Mouse (Mus musculus) cerebellum, postnatal 4 days (tissue): ENCODE measurements around the gene Cecr2.
"Not testable (repeated sequence)": the region's sequence is repeated elsewhere in the genome, so short reads cannot be mapped to it uniquely, and the experiment has no call there.

Experiments
- DNase-seq, 2 experiments: peaks; one replicate each; pipeline ENCODE4 v3.0.0; 2022; ENCODE audit warnings: low spot score in 2 of 2, mixed read lengths in 1 of 2

Cecr2 gene

DNA sequence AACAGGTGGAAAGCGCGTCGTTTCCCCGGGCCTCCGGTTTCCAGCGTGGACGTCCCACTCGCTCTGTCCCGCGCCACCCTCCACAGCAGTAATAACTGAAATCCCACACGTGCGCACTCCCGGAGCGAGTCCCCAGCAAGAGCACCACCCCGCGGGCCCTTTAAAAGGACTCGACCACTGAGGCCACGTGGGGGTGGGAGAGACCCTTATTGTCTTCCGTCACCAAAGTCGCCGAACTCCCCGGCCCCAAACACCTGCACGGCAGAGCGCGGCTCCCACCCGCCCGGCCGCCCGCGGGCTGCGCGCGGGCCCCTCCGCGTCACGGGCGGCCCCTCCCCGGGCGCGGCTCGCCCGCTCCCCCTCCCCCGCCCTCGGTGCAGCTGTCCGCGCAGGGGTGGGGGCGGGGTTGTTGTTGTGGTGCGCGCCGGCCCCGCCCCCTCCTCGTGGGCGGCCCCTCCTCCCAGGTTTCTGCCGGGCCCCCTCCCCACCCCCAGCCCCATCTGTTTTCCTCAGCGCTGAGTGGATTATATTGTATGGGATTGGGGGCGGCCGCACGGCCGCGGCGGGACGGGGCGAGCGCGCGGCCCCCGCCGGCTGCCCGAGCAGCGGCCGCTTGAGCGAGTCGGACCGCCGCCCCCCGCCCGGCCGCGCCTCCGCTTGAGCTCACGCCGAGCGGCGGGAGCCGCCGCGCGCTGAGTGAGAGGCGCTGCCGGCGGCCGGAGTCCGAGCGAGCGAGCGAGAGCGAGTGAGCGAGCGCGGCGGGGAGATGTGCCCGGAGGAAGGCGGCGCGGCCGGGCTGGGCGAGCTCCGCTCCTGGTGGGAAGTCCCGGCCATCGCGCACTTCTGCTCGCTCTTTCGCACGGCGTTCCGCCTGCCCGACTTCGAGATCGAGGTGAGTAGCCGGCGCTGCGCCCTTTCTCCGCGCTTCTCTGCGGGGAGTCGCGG is at the start of gene Cecr2:
Gene Cecr2, plus strand, starts transcription at position 554 of the 945 bp plus-strand sequence.
- DNase-seq, result peak; percentile 43 to 86

DNA sequence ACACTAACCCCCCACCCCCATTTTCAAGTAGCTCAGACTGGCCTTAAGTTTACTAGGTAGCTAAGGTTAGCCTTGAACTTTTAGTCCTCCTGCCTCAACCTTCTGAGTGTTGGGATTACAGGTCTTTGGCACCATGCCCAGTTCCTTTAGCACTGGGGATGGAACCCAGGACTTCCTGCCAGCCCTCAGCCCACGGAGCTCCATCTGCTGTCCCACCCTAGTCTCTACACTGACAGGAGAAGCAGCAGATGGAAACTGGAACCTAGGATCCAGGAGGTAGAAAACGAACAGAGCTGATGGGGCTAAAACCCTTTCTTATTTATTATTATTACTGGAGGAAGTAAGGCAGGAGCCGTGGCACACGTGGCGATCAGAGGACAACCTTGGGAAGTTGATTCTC is 48.6 kb upstream of the Cecr2 start:
- no peak for DNase-seq

DNA sequence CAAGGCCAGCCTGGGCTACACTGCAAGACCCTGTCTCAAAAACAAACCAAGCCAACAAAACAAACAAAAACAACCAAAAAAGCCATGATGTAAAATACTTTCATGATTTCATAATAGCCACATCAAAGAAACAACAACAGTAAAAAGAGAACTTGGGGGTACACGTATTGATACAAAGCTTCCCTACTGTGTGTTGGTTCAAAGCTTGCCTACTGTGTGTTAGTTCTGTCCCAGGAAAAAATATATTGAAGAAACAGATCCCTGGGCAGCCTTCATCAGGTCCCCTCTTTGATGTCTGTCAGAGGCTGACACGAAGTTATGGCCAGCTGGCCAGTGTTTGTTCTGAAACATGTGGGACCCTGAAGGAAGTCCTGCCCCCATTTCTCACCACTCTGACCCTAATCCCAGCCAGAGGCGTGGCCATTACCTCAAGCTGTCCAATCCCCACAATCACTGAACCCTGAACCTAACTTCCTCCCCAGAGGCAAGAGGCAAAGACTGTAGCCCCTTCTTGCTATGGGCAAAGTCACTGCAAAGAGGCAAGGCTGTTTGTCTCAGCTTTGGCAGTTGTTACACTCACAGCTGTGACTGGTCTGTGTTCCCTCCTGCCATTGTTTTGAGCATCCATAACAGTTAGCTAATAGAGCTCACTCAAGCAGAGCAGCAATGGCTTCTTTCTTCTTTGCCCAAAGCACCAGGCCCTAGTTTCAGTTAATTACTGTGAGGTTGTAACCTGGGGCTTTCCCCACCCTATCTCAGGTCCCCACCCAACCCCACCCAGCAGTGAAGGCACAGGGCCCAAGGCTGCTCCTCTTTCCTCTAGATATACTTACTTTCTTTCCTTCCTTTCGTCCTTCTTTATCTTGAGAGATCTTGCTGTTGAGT is 47.4 kb upstream of the Cecr2 start:
- DNase-seq, result no peak

DNA sequence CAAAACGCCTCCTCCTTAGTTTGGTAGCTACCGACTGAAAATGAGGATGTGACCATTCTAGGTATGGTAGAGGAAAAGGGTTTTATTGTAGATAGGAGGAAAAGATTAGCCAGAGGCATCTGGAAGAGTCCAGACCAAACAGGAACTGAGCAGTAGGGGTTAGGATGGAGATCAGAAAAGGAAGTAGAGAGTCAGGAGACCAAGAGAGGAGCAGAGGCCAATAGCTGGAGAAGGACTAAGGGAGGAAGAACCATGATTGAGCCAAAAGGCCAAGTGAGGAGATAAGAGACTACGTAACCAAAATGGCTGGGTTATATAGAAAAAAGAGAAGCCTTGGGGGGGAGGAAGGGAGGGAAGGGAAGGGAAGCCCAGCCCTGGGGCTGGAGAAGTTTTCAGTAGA is 46.0 kb upstream of the Cecr2 start:
- no peak for DNase-seq

DNA sequence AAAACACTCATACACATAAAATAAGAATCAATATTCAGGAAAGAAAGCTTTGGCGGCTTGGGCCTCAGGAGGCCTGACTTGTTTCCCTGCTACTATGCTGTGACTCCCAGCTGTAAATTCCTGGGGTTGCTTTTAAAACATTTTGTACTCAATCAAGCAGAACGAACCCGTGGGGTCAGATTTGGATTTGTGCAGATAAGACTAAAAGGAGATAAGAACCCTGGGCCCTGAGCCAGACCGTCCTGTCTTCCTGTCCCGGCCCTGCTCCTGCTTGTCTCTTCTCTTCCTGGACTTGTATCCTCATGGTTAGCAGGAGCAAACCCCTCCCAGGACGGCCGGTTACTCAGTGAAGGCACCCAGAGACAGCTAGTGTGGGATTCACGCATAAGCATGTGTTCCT is 41.1 kb upstream of the Cecr2 start:
- DNase-seq, result no peak

DNA sequence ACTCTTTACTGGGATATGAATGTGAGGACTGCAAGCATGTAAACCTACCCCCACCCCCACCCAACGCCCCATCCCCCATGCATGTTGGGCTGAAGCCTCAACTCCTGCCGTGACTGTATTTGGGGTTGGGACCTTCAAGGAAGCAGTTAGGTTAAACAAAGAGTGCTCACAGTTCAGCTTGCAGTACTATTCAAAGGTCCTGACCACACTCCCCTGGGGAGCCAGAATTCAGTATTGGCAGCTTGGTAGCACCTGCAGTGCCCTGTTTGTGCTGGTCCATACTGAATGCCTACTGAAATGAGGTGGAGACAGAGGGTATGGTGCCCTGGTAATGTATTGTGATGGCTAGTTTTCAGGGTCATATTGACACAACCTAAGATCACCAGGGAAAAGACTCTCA is 39.1 kb upstream of the Cecr2 start:
- no peak for DNase-seq

DNA sequence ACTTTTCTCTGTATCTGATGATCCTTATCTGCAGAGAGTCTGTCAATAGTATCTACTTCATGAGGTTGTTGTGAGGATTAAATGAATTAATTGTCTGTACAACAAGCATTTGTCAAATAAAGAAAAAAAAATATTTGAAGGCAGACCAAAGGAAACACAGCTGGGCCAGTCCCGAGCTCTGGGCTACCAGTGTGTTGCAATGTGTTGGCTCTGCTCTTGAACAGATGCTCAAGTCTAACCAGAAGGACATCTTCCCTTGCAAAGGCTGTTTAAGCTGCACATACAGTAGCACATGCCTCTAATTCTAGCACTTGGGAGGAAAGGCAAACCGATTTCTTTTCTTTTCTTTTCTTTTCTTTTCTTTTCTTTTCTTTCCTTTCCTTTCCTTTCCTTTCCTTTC is 37.2 kb upstream of the Cecr2 start:
- no peak for DNase-seq

DNA sequence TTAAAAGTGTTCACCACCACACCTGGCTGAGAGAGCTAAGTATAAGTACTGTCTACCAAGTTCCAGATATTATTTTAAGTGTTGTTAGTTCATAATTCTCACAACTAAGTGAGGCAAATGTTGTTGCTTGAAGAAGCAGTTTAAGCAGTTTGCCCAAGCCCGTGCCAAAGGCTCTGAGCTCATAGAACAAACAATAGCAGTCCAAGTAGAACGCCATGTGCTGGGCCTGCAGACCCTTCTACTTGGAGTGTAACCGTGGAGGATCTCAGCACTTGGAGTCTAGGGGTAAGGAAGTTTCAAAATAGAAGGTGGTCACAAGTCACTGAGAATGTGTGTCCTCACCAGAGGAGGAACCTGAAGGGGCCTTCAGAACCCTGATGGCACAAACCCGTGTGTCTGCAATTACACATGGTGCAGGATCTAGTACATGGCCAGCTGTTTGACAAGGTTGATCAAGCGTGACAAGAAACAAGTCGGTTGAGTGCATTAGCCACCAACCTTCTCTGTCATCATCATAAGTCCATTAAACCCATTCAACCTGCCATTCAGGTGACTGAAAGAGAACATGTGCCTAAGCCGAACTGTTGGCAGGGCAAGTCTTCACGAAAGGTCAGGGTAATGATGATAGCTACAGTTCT is 30.7 kb upstream of the Cecr2 start:
- no peak for DNase-seq

DNA sequence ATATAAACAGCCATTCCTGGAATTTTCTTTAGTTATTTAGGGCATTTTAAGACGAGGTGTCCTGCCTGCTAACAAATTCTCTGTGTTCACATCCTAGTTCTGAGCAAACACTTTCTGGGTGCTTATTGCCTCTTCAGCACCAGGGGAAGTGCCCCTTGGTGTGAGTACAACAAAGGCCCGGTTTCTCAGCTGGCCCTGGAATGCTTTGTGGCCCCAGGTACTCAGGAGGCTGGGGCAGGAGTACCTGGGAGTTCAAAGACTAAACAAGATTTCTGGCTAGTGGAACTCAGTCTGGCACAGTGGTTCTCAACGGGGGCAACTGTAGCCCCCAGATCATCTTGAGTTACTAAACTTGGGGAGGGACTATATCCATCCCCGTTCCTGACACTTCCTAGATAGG is 26.6 kb upstream of the Cecr2 start:
- DNase-seq, result no peak

DNA sequence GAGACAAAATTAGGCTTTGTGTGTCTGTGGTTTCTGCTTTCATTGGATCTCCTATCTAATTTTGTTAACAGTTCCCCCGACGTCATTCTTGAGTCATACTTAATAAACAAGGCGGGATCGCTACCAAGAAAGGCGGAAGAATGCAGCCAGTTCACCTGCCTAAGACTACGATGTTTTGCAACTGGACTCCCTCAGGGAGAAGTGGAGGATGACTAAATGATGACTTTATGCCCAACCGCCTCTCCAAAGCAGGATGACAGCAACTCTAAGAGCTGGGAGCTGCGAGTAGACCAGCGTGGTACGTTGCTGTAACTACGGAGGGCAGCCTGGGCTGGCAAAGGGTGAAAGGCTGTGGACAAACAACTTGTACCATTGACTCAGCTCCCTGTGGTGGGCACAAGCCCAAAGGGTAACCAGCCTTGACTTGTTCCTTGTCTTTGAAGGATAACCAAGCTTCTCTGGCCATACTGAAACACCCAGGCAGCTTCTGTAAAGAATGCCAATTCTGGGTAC is 24.2 kb upstream of the Cecr2 start:
- peak in 1 of 2 experiments; percentile 8 for DNase-seq

DNA sequence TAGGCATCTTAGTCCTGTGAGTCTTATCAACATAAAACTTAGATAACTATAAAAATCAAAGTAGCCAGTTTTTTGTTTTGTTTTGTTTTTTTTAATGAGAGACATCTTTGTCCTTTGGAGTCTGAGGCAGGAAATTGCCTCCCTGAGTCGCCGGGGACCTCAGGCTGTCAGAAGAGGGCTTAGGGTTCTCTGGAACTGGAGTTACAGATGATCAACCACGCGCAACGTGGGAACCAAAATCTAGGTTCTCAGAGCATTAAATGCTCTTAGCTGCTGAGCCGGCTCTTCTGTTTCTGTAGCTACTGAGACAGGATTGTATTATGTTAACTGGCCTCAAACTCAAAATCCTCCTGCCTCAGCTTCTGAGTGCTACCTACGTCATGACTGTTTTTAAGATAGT is 22.4 kb upstream of the Cecr2 start:
- DNase-seq, result no peak

DNA sequence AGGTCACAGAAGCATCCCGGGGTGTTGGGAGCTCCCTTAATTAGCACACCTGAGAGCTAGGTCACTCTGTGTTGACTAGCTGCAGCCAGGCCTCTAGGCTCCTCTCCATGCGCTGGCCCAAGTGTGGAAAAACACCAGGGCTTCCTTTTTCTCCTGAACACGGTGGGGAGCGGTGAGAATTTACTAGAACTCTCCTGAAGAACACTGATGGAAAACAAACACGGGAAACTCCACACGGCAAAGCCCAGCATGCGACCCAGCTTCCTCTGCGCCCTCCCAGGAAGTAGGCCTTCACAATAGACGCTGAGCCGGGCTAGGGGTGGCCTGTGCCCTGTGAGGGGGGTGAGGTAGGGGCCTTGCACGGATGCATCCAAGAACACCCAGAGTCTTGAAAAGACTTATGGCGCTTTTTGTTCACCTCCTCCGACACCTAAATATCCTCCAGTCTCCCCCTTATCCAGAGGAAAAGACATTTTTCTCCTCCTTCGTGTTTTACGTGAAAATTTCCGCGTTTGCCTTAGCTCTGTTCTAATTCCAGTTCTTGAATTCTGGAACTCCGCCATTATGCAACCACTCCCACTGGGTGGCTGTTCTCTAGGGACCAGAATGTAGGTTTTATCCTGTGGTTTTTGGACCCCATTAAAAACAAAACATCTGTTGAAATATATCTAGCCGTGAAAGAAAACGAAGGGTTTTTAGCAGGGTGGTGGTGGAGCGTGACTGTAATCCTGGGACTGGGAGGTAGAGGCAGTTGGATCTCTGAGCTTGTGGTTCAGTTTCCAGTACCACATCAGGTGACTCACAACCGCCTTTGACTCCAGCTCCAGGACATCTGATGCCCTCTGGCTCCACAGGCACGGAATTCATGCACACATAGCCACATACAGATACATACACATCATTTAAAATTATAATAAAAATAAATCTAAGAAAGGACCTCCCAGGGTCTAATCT is 21.5 kb upstream of the Cecr2 start:
- DNase-seq, result no peak

DNA sequence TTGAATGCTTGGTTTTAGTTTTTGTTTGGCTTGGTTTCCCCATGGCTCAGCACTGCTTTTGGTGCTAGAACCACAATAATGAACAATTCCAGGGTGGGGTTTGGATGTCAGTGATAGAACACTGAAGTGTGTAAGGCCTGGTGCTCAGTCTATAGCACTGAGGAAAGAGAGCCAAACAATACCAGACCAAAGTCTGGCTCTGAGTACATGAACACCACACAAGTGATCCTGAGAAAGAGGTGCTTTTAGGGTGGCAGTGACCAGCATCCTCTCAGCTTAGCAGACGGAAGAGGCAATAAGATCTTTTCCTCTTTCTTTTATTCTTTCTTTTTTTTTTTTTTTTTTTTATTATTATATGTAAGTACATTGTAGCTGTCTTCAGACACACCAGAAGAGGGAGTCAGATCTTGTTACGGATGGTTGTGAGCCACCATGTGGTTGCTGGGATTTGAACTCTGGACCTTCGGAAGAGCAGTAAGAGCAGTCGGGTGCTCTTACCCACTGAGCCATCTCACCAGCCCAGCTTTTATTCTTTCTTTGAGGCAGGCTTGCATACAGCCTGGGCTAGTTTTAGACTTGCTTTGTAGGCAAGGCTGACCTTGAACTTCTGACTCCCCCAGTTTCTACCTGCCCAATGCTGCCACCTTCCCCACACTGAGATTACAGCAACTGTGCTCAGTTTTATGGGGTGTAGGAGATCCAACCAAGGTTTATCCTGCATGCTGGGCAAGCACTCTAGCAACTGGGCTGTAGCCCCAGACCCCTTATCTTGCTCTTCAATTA is 18.7 kb upstream of the Cecr2 start:
- DNase-seq, result not testable (repeated sequence)

DNA sequence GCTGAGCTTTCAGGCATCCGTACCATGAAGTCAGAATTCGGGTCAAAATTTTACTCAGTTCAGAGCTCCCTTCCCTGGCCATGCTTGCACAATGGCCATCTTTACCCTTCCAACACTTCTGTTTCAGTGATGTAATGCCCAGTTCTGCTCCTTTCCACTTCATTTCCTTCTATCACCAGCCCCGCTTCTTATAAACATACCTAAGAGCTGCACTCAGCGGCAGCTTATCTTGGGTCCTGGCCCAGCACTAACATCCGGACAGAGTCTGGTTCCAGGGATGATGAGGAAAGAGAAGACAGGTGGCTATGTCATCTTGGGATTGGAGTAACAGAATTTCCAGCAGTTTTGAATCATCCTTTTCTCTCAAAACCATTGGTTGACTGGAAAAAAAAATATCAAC is 18.0 kb upstream of the Cecr2 start:
- no peak for DNase-seq

DNA sequence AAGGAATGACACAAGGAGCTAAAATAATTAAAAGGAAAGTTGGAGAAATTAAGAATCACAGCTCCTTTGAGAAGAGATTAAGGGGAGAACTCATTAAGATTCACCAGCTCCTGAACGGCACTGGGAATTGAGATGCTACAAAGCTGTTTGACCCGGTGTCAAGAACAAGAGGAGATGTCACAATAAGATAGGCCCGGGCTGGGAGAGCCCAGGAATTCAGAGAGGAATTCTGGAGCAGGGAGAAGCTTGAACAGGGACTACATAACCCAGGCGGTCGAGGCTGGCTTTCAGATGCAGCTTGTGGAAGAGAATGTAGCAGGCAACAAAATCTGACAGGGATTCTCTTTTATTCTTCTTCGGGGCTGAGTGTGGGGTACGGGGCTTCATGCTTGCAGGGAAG is 13.5 kb upstream of the Cecr2 start:
- DNase-seq, result no peak

DNA sequence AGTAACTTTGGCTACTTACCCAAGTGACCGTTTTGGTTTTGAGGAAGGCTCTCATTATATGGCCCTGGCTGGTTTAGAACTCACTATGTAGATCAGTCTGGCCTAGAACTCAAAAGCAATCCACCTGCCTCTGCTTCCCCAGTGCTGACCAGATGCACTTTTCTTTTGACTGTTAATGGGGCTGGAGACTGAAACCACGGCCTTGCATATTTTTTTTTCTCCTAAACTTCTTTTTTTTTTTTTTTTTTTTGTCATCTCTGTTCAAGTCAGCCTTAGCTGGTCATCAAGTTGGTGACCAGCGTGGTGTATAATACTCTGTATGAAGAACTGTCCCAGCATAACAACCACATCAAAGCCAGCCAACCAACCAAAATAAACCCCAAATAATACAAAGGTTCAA is 10.5 kb upstream of the Cecr2 start:
- no peak for DNase-seq

DNA sequence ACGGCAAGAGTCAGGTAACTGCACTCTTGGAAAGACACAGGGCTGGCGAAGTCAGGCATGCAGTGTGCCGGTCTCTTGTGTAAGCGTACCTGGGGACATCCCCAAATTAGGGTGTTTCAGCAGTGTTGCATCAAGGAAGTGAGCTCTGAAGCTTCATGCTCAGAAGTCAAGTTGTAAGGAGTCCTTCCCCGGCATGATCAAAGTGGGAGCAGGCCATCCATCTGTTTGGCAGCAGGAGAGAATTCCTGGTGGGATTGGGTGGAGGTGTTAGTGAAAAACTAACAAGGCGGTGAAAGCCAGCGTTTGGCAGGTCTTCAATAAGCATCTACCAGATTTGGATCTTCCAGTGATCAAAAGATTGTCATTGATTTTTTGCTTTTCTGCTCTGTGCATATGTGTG is 7.3 kb upstream of the Cecr2 start:
- DNase-seq, result no peak

DNA sequence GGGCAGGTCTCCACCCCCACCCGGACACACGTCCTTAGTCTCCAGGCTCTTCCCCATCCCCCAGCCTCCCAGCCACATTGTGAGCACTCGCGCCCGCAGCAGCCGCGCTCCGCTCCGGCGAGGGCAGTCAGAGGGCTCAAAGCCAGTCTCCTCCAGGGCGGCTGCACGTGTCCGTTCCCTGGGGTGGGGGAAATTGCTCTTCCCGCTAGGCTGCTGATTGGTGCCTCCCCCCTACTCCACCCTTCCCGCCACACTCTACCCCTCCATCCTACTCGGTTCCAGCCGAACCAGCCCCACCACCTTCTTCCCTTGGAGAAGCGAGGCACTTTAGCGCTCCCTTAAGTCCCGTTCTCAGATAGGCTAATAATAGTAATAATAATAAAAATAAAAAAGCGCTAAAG is 754 bp upstream of the Cecr2 start:
- peak; percentile 24 to 65 for DNase-seq

DNA sequence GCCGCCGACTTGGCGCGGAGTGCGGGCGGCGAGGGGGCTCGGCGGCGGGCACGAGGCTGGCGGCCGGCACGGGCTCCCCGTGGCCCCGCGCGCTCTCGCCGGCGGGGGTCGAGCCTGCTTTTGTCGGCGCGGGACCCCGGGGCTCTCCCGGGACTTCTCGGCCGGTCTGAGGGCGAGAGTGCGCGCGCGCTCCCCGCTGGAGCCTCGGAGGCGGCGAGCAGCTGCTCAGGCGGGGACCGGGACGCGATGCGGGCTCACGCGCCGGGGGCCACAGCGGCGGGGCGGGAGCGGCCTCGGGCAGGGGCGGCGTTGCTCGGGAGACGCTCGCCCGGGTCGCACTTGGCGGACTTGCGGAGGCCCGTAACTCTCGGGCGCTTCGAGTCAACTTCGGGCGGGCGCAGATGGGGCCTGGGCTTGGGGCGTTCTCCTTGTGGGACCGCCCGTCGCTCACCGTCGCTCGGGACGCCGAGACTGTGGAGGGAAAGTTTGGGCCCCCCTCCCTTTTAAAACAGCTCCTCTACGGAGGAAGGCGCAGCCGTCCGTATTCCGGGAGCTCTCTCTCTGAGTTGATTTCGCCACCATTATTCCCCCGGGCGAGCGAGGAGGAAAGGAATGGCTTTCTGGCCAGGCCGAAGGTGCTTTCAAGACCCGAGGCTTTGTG is 722 bp downstream of the Cecr2 start:
- peak in 1 of 2 experiments; percentile 59 for DNase-seq

DNA sequence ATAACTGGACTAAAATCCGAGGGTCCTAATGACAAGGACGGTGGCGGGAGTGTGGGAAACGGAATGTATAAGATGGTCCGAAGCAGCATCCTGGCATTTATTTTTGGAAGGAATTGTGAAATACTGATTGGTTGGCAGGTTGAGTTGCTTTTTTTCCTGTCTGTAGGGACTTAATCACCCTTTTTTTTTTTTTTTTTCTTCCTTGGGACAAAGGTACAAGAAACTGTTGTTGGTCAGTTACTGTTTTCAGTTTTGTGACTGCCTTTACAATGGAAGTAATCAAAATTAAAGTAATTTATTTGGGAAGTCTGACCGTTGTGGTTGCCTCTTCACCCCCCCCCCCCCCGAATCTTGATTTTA is 1.2 kb downstream of the Cecr2 start:
- no peak for DNase-seq
